Mouse (Mus musculus): ENCODE results near the gene Clmp.

The Clmp gene

DNA sequence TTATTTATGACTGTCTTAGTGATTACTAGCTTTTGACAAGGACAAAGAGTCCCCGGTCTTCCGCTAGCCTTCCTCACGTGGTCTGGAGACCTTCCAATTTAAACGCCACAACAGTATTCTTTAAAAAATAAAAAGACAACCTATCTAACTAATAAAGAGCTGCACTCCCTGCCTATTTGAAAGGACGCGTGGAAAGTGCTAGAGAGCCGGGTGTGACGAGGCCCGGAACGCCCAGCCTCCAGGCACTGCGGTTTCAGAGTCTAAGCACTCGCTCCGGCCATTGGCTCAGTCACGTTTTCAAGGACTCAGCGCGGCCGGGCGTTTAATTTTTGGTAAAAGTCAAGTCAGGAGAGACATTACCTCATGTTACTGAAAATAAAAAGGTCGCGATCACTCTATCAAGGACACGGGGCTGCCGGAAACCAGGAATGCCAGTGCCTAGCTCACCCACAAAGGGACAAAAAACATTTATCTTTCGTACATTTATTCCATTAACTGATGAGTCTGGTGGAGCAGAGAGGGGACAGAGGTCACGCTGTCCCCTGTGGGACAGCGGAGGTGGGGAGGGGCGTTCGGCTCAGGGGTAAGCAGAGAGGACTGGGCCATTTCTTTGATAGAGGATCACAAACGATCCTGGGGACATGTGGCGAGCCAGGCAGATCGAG is 114.2 kb downstream of the Clmp start:
- in situ Hi-C loops (cut with MboI; ENCODE audit: low sequenced_read_pairs) = loop anchor here (25.0 kb wide), 1 partner anchor 387 kb away; no protein-coding TSS in a partner anchor

GRCm38 (mm10) chr9:40800675-40801612 is 115.2 kb downstream of the Clmp start, which contains the start of gene Hspa8:
Gene Hspa8, plus strand, starts transcription at chr9:40800984.
- in situ Hi-C loops (cut with MboI; ENCODE audit: low sequenced_read_pairs) = loop anchor here (25.0 kb wide), 1 partner anchor 386 kb away; no protein-coding TSS in a partner anchor

DNA sequence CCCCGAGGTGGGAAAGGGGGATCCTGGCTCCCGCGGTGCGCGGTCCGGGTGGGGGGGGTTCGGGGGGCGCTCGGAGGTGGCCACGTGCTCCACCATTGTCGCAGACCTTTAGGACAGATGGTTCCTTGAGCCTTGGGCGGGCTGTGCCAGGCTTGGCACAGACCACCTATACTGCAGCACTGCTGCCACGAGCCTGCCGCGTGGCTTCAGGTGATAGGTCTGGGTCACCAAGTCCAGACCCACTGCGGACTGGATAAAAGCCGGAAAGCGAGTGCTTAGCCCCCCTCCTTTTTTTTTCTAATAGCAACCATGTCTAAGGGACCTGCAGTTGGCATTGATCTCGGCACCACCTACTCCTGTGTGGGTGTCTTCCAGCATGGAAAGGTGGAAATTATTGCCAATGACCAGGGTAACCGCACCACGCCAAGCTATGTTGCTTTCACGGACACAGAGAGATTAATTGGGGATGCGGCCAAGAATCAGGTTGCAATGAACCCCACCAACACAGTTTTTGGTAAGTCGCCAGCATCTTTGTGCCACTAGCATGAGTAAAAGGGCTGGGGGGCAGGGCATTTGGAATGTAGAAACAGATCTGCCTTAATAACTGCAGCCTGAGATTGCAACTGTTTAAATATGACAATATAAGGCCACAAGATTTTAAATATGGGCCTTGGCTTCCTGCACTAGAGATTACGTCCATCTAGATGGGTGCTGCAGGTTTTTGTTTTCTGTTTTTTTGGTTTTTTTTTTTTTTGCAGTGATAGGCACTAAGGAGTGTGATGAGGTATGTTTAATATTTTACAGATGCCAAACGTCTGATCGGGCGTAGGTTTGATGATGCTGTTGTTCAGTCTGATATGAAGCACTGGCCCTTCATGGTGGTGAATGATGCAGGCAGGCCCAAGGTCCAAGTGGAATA is 116.1 kb downstream of the Clmp start:
- in situ Hi-C loops (cut with MboI; ENCODE audit: low sequenced_read_pairs) = loop anchor here (25.0 kb wide), 1 partner anchor 385 kb away; no protein-coding TSS in a partner anchor

DNA sequence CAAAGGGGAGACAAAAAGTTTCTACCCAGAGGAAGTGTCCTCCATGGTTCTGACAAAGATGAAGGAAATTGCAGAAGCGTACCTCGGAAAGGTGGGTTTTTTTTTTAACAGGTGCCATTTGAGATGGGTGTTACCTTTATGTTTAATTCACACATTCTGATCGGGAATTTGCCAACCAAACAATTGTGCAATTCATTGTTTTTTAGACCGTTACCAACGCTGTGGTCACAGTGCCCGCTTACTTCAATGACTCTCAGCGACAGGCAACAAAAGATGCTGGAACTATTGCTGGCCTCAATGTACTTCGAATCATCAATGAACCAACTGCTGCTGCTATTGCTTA is 116.7 kb downstream of the Clmp start:
- in situ Hi-C loops (cut with MboI; ENCODE audit: low sequenced_read_pairs) = loop anchor here (25.0 kb wide), 1 partner anchor 385 kb away; no protein-coding TSS in a partner anchor

- in situ Hi-C loops (cut with MboI; ENCODE audit: low sequenced_read_pairs) = loop anchor here (25.0 kb wide), 1 partner anchor 383 kb away; no protein-coding TSS in a partner anchor
These were observed 118.8 kb downstream of the Clmp start for GRCm38 (mm10) chr9:40804576-40804975.

DNA sequence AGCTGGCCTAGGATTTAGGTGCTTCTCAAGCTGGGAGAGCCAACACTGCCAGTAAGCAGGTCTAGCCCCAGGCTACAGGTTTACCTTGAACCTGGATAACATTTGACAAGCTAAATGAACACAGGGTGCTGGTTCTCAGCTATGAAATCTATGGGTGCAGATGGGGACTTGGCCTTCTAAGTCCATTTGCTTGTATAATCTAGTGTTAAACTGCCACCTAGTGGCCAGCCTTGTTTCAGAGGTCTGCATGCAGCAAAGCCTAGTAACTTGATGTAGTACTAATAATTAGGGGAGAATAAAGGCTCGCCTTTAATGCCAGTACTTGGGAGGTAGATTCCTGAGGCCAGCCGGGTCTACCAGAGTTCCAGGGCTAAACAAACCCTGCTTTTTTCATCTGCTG is 119.5 kb downstream of the Clmp start:
- in situ Hi-C loops (cut with MboI; ENCODE audit: low sequenced_read_pairs) = loop anchor here (25.0 kb wide), 1 partner anchor 382 kb away; no protein-coding TSS in a partner anchor

DNA sequence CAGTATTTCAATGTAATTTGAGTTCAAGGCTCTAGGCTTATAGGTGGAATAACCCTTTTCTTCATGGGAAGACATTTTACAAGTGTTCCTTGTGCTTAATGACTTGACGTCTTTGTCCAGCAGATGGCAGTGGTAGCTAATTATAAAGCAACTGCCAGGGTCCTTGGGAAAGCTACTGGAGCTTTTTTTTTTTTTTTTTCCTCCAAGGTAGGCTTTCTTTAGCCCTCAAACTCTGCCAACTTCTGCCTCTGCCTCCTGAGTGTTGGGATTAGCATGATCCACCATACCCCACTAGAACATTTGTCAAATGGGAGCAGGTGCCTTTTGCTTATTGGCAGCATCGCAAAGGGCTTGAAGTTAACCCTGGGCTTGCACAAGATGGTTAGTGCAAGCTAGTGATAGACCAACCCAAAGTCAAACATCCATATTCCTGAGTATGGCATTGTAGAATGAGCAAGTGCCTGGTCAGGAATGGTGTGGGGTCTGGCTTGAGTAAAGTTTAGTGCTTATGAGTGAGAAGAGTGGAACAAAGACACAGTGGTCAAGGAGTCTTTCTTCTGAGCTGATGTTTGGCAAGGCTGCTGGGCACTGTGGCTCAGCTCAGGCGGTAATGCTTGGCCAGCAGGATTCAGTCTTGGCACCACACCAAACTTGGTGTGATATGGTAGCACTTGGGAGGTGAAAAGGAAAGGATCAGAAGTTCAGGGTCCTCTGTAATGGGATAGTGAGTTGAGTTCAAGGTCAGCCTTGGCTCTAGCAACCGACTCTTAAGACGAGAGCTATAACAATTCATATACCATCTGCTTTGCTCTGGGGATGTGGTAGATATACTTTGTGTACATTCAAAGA is 120.9 kb downstream of the Clmp start:
- in situ Hi-C loops (cut with MboI; ENCODE audit: low sequenced_read_pairs) = loop anchor here (25.0 kb wide), 1 partner anchor 381 kb away; no protein-coding TSS in a partner anchor

DNA sequence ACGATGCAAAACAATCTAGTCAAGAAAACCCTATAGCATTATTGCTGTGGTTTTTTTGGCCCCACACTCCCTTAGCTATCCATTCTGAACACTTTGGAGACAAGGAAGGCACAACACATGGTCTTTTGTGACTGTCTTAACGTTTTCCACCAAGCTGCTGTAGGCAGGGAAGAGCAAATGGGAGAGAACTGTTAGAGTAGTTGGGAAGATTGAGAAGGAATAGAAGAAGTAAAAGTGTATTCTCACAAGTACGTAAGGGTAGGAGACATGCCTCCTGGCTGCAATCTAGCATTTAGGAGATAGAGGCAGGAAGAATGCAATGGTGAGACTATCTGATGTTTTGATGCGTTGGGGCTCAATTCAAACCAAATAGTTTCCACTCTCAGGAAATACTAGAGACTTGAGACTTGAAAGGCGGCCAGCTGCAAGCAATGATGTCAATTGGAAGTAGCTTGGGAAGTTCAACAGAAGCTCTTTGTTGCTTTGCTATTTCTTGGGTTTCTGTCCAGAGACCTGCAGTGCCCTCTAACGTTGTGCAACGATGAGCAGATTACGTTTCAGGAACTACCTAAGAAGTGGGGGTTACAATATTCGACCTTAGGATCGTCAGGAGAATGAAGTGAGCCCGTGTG is 121.6 kb downstream of the Clmp start:
- in situ Hi-C loops (cut with MboI; ENCODE audit: low sequenced_read_pairs) = loop anchor here (25.0 kb wide), 1 partner anchor 380 kb away; no protein-coding TSS in a partner anchor

DNA sequence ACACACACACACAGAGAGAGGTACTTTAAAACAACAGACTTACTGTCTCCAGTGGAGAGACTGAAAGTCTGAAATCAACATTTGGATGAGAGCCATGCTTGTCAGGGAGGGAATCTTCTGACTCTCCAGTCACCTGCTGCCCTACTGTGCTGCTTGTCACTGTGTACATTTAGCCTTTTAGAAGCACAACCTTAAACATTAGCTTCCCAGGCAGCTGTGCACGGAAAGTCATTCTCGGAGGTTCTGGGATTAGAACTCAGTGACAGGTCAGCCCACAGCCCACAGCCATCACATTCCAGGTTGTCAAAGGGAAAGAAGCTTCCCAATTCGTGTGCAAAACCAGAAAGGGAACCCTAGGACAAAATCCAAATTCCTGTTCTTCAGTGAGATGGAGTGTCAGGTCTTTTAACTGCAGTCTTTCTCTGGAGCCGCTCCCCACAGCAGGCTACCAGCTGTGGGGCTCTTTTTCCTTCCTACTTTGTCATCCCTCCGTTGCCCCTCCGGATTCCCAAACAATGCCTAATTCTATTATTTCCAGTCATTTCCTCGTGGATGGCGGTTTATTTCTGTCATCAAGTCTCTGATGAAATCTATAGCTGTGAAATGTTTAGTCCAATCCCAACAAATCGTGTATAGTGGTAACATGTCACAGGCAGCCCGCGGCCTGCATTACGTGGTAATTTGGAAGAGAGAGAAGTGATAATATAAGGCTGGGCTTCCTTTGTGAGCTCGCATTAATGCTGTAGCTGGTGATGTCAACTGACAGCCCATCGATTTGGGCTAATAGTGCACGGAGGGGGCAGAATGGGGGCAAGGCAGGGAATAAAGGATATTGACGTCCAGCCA is 122.5 kb downstream of the Clmp start:
- in situ Hi-C loops (cut with MboI; ENCODE audit: low sequenced_read_pairs) = loop anchor here (25.0 kb wide), 1 partner anchor 379 kb away; no protein-coding TSS in a partner anchor

DNA sequence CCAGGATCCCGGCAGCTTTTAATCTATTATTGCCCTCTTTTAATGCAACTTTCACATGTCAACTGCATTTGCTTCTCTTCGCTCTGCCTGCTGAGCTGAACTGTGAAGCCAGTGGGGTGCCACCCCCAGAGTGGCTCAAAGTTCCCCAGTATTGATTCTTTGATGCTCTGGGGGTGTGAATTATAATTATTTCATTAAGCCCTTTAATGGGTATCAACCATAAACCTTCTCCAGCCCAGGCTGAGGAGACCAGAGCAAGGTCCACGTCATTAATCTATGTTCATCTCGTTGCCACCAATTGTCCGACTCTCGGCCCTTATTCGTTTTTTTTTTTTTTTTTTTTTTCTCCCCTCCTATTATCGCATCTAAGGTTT is 123.1 kb downstream of the Clmp start:
- in situ Hi-C loops (cut with MboI; ENCODE audit: low sequenced_read_pairs) = loop anchor here (25.0 kb wide), 1 partner anchor 378 kb away; no protein-coding TSS in a partner anchor

- in situ Hi-C loops (cut with MboI; ENCODE audit: low sequenced_read_pairs) = loop anchor here (25.0 kb wide), 1 partner anchor 375 kb away; no protein-coding TSS in a partner anchor
These were observed 126.1 kb downstream of the Clmp start for GRCm38 (mm10) chr9:40811860-40812259.

DNA sequence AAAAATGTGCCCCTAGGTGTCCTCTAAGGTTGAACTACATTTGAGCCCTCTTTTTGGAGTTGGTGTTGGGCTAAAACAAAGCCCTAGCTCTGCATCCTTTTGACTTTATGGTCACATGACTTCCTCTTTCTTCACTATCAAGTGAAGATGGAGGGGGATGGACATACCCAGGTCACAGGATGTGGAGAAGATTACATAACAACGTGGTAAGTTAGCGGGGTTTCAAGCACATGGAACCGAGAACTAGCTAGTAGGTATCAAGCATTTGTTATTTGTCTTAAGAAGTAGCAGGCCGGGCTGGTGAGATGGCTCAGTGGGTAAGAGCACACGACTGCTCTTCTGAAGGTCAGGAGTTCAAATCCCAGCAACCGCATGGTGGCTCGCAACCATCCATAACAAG is 128.3 kb downstream of the Clmp start:
- in situ Hi-C loops (cut with MboI; ENCODE audit: low sequenced_read_pairs) = loop anchor here (25.0 kb wide), 1 partner anchor 373 kb away; no protein-coding TSS in a partner anchor

DNA sequence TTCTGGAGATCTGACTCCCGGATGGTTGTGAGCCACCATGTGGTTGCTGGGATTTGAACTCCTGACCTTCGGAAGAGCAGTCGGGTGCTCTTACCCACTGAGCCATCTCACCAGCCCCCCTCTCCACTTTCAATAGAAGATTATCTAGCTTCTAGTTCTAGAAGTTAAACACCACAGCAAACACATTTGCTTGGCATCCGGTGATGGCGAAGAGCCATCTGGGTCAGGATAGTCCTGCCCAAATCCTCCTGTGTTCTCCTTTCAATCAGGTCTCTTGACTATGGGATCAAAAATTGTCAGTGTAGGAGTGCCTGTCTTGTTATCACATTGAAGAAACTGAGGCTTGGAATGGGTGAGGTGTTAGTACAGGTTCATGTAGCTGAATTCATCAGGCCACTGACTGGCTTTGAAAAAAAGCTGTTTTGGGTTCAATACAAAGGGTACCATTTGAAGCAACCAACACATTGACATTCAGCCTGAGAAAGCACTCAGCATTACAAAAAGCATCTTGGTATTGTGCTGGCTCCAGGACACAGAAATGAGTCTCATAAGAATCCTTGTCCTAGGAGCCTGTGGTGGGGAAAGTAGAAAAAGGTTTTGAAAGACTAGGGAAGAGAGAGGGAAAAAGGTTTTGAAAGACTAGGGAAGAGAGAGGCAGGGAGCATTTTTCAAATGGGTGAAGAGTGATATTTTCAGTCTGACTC is 131.7 kb downstream of the Clmp start:
- in situ Hi-C loops (cut with MboI; ENCODE audit: low sequenced_read_pairs) = loop anchor here (25.0 kb wide), 1 partner anchor 370 kb away; no protein-coding TSS in a partner anchor

GRCm38 (mm10) chr9:40825601-40826000 is 139.8 kb downstream of the Clmp start:
- in situ Hi-C loops (cut with MboI; ENCODE audit: low sequenced_read_pairs) = no loop called here

- in situ Hi-C loops (cut with MboI; ENCODE audit: low sequenced_read_pairs) = no loop called here
These were observed 141.6 kb downstream of the Clmp start for GRCm38 (mm10) chr9:40827366-40827765.

DNA sequence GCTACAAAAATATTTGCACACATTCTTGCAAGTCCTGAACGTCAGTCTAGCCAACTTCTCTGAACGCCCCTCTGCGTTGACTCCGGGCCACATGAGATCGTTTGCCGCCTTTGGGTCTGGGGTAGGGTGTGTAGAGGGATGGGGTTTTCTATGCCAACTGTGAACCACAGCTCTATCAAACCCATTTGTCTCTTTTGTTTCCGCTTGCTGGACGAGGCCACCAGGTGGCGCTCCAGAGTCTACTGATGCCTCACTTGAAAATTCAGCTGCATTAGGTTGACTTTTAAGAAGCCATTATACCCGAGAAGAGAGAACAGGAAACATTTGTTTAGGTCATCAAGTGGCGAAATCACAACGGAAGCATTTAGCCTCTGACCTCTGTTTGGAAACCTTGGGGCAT is 148.8 kb downstream of the Clmp start:
- in situ Hi-C loops (cut with MboI; ENCODE audit: low sequenced_read_pairs) = no loop called here
